Mouse (Mus musculus) right cerebral cortex, adult 18-20 months (tissue): Measurements from ENCODE around the gene Prrt4.
"Not testable (repeated sequence)": the region's sequence is repeated elsewhere in the genome, so short reads cannot be mapped to it uniquely, and the experiment has no call there.

Experiments
- DNase-seq: peaks from one replicate; pipeline ENCODE4 v3.0.0; 2022; ENCODE audit warnings: mixed read lengths

The Prrt4 gene

GRCm38 (mm10) chr6:29178888-29179658 is at the start of gene Prrt4:
TSS of gene Prrt4 (minus strand) at chr6:29179584.
- DNase-seq = peak; percentile 80

GRCm38 (mm10) chr6:29217717-29218116 is 38.3 kb upstream of the Prrt4 start:
- not testable (repeated sequence) for DNase-seq

- DNase-seq = peak; percentile 52
Measured at GRCm38 (mm10) chr6:29215881-29216501, 36.6 kb upstream of the Prrt4 start, which contains the start of gene Impdh1. TSS of gene Impdh1 (minus strand) at chr6:29216364.

GRCm38 (mm10) chr6:29215181-29215580 is 35.8 kb upstream of the Prrt4 start:
- no peak for DNase-seq

DNA sequence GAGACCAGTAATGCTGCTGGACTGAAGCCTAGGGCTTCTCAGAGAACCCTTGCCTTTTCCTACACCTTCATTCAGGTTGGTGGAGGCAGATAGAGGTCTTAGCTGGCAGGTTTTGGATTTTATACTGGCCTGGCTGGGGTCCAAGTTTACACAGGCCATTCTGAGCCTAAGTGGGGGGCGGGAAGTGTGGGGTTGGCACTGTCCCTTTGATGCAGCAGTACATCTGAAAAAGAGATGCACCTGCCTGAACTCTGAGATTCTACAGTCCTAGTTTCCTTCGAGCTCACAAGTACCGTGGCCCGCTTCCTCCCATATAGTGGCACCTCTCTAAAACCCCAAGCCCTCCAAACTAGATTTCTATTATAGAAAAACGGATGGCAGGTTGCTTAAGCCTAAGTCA is 35.4 kb upstream of the Prrt4 start:
- no peak for DNase-seq

GRCm38 (mm10) chr6:29214245-29214644 is 34.9 kb upstream of the Prrt4 start:
- no peak for DNase-seq

DNA sequence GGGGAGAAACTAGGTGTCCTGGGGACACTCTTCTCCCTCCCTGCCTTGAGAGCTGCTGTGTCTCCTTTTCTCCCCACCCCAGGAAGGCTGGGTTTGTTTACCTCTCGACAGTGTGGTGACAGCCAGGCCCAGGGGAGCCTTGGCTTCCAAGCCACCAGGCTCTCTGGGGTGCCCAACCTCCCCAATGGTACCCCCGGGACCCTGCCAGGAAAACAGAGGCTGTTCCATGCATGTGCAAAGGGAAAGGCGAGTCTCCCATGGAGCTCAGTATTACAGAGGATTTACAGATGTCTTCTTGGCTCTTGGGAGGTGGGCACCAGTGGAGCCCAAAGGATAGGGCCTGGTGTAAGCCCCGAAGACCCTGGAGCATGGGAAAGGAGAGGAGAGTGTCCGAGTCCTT is 34.1 kb upstream of the Prrt4 start:
- no peak for DNase-seq

DNA sequence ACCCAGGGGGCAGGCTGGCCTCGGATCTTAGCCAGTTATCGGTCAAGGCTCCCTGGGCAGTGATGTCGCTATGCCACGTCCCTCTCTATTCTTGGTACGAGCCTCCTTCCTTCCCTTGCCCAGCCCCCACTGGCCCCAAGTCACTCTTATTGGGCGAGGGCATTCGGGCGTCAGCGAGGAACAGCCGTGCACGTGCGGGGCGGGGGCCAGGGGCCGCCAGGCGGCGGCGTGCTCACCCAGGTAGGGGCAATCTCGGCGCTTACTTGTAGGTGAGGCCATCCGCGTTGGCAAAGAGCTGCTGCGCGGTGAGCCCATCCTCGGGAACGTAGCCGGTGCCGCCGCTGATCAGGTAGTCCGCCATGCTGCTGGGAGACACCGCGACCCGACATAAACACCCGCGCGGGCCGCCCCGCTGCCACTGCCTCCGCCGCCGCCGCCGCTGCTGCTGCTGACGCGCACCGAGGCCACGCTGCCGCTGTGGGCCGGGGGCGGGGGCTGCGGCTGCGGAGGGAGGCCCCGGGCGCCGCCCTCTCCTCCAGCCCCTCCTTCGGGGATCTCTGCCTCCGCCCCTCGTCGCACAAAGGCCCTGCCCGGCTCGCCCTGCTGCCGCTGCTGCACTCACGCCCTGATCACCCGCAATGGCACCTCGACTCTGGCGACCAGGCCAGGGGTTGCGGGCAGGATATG is 32.6 kb upstream of the Prrt4 start:
- peak; percentile 78 for DNase-seq

DNA sequence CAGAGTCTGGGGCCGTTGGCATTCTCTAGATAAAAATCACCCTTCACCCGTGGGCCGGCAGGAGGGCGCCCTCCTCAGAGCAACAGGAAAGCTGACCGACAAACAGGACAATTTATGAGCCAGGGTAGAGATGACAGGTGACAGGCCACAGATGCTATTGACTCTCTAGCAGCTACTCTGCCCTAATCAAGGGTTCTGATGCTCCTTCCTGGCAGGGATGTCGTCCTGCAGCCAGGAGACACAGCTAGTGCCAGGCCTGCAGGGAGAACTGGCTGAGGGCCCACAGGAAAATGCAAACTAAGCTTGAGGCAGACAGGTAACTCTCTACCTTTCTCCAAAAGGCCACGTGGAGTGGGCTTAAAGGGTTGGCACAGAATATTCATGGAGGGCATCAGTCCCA is 31.8 kb upstream of the Prrt4 start:
- DNase-seq = no peak

- DNase-seq = no peak
Measured at GRCm38 (mm10) chr6:29210231-29210936, 31.0 kb upstream of the Prrt4 start.

DNA sequence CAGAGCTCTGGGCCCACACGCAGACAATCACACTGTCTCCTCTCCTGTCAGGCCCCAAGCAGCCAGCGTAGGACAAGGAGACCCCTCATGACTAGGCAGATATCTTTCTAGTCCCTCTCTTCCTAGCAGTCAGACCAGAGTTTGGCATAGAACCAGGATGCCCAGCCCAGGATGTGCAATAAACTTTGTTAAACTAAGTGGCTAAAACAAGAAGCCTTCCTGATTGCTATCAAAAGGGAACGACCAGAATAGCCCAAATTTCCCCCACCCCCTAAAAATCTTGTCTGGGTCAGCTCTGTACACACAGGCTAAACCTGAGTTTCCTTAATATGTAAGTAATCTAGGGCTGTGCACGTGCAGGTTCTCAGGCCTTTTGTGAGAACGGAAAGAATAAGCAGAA is 28.8 kb upstream of the Prrt4 start:
- no peak for DNase-seq

DNA sequence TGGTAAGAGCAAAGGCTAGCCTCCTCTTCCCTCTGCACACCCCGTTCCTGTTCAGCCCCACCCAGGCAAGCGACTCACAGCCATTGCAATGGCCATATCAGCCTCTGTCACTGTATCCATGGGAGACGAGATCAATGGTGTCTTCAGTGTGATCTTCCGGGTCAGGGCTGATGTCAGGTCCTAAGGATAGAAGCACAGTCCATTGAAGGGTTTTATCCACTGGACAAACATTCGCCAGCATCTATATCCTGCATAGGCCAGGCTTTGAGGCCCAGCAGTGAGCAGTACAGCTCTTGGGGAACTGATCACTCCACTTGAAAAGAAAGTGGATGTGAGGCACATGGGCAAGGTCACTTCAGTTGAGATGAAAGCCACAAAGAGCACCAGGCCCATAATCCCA is 27.6 kb upstream of the Prrt4 start:
- no peak for DNase-seq

DNA sequence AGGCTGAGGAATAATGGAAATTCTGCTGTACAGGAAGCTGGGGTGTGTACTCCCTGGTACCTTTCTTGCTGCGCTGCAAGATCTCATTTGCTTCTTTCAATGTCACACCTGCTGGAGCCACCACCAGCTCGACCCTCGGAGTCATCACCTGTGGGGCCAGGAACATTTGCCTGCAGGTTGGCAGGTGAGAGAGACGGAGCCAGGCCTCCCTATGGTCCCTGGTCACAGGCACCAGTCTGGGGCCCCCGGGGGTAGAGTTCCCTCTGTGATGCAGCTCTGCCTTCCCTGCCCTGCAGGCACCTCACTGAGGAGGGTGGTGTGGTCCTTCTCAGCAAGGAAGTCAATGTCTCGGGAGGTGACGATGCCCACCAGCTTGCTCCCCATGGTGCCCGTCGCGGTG is 26.6 kb upstream of the Prrt4 start:
- no peak for DNase-seq

DNA sequence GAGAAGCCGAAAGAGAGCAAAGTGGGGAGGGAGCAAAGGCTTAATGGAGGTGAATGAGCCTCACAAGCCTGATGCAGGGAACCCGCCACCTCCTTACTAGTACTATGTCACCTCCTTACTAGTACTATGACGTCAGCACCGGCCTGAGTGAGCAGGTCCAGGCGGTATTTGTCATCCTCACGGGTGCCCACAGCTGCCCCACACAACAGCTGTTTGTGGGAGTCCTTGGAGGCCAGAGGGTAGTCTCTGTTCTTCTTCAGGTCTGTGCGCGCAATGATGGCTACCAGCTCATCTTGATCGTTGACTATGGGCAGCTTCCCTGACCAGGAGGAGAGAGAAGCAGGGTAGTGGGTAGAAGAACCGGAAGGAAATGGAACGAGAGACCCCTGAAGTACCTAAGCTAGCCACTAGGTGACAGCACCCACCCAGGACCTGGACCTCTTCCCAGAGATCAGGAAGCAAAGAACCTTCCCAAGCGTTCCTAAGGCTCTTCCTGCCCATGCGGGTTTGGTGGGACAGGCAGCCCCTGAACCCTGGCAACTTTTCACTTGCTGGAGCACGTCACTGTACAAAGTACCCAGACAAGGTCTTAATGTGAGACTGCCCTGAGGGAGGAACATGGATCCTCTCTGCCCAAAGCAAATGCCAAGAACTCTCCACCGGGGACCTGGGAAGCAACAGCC is 25.7 kb upstream of the Prrt4 start:
- no peak for DNase-seq

GRCm38 (mm10) chr6:29203861-29204585 is 24.6 kb upstream of the Prrt4 start:
- no peak for DNase-seq

DNA sequence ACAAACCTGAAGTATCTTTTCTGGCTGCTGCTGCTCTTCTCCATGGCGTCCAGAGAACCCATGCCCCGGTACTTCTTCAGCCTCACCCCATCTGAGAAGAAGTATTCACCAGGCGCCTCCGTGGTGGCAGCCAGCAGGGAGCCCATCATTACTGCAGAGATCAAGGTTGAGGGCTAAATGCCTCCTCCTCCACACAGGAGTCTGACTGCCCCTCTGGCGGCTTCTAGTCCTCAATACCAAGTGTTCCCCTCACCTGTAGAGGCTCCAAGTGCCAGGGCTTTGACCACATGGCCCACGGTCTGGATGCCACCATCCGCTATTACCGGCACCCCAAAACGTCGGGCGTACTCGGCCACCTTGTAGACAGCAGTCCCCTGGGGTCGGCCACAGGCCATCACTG is 23.7 kb upstream of the Prrt4 start:
- no peak for DNase-seq

GRCm38 (mm10) chr6:29201988-29202387 is 22.6 kb upstream of the Prrt4 start:
- no peak for DNase-seq

- DNase-seq = no peak
Measured at GRCm38 (mm10) chr6:29201341-29201740, 22.0 kb upstream of the Prrt4 start.

GRCm38 (mm10) chr6:29200496-29200895 is 21.1 kb upstream of the Prrt4 start:
- no peak for DNase-seq

- no peak for DNase-seq
Measured at GRCm38 (mm10) chr6:29199223-29199855, 20.0 kb upstream of the Prrt4 start.
